Mouse (Mus musculus): ENCODE results near the gene Hlcs. TPM values are rescaled to one million over a fixed set of nuclear protein-coding genes. Genes with fewer than 3 reads are reported as not detected.

The Hlcs gene
- polyA plus RNA-seq, 2 experiments: 1.3 to 1.7 TPM

DNA sequence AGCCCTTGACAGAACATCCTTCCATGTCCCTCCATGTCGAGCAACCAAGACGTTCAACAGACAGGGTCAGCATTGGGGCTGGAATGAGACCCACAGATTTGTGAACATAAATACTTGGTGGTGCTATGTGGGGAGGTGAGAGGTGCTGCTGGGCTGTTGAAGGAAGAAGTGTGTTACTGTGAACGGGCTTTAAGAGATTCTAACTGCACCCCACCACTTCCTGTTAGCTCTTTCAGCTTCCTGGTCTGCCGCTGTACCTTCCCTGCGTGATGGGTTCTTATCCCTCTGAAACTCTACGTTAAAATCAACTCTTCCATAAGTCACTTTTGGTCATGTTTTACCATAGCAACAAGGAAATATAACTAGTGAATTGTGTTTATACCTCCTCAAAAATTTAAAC lies 73.8 kb downstream of the Hlcs start:
- no peak overlapping the region for H3K9ac ChIP-seq (replicated peaks)
- H3K9me3 ChIP-seq (ENCODE audit: control insufficient read depth, low read length): peaks cover 2% of the 10 kb centered on the region; the same call in 1 of the 2 replicates
- H3K36me3 ChIP-seq (replicated peaks; ENCODE audit: control insufficient read depth, insufficient read depth, low read depth): no peaks in the 10 kb centered on the region
- no peak for TF ChIP-seq CTCF (IDR thresholded peaks at IDR 0.05; ENCODE audit: low read depth)
- TF ChIP-seq EP300 (IDR thresholded peaks at IDR 0.05; ENCODE audit: low read depth): no peak
- H3K27me3 ChIP-seq (ENCODE audit: control insufficient read depth, insufficient read depth, low read length): no peaks in the 10 kb centered on the region
- WGBS (ENCODE audit: insufficient replicate concordance): 56% methylated on average over 6 of the region's 6 CpGs
- no peak overlapping the region for H3K4me2 ChIP-seq (ENCODE audit: low read depth)
- no peak overlapping the region for H3K27ac ChIP-seq
- ATAC-seq (ENCODE audit: insufficient read depth): no peak
- no peak for DNase-seq (ENCODE audit: low read depth in 3 of 3, low spot score in 3 of 3)
- H3K4me3 ChIP-seq (ENCODE audit: insufficient read depth in 1 of 2, low read depth in 2 of 2, low read length in 2 of 2): no peak overlapping the region
- peaks cover 11 to 22% of the 10 kb centered on the region in 2 experiments for H3K4me1 ChIP-seq (replicated peaks; ENCODE audit: control insufficient read depth in 2 of 2, insufficient read depth in 2 of 2, low read length in 1 of 2)

DNA sequence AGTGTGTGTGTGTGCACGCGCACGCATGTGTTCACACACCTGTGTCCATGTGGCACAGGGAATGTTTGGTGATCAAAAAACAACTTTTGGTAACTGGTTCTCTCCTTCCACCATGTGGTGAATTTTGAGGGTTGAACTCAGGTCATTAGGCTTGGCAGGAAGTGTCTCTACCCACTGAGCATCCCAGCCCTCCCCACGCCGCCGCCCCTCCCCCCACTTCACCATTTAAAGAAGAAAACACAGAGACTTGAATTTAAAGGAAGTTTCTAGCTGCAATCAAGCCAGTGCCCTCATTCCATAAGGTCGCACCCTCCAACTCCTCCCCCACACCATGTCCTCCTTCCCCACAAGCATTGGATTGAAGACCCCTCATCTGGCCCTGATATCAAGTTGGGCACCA lies 74.2 kb downstream of the Hlcs start:
- 72% methylated on average over 7 of the region's 7 CpGs for WGBS (ENCODE audit: insufficient replicate concordance)
- no peak overlapping the region for H3K4me2 ChIP-seq (ENCODE audit: low read depth)
- H3K4me1 ChIP-seq (replicated peaks; ENCODE audit: control insufficient read depth in 2 of 2, insufficient read depth in 2 of 2, low read length in 1 of 2): peaks cover 11 to 26% of the 10 kb centered on the region in 2 experiments
- no peak for TF ChIP-seq CTCF (IDR thresholded peaks at IDR 0.05; ENCODE audit: low read depth)
- no peak for TF ChIP-seq EP300 (IDR thresholded peaks at IDR 0.05; ENCODE audit: low read depth)
- ATAC-seq (ENCODE audit: insufficient read depth) (no peak), DNase-seq (ENCODE audit: low read depth in 3 of 3, low spot score in 3 of 3) (no peak)
- H3K9me3 ChIP-seq (ENCODE audit: control insufficient read depth, low read length): peaks cover 2% of the 10 kb centered on the region; the same call in 1 of the 2 replicates
- H3K27me3 ChIP-seq (ENCODE audit: control insufficient read depth, insufficient read depth, low read length): no peaks in the 10 kb centered on the region
- H3K4me3 ChIP-seq (ENCODE audit: insufficient read depth in 1 of 2, low read depth in 2 of 2, low read length in 2 of 2): no peak overlapping the region
- no peak overlapping the region for H3K27ac ChIP-seq
- H3K9ac ChIP-seq (replicated peaks): no peak overlapping the region
- no peaks in the 10 kb centered on the region for H3K36me3 ChIP-seq (replicated peaks; ENCODE audit: control insufficient read depth, insufficient read depth, low read depth)

DNA sequence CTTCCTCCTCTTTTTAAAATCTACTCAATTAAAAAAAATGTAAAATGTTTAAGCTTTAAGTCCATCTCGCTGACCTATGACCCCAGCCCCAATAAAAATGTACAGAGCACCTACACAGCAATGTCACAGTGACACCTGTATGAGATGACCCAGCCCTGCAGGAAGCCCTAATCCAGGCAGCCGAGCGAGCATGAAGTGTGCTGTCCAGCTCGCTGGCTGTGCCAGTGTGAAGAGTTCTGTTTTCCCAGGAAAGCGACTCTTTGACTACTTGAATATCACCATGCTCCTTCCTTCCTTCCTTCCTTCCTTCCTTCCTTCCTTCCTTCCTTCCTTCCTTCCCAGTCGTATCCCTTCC lies 76.3 kb downstream of the Hlcs start:
- no peak overlapping the region for H3K4me3 ChIP-seq (ENCODE audit: insufficient read depth in 1 of 2, low read depth in 2 of 2, low read length in 2 of 2)
- WGBS (ENCODE audit: insufficient replicate concordance): 76% methylated on average over 6 of the region's 6 CpGs
- ATAC-seq (ENCODE audit: insufficient read depth): no peak
- no peaks in the 10 kb centered on the region for H3K36me3 ChIP-seq (replicated peaks; ENCODE audit: control insufficient read depth, insufficient read depth, low read depth)
- H3K27me3 ChIP-seq (ENCODE audit: control insufficient read depth, insufficient read depth, low read length): no peaks in the 10 kb centered on the region
- DNase-seq (ENCODE audit: low read depth in 3 of 3, low spot score in 3 of 3): no peak
- H3K4me2 ChIP-seq (ENCODE audit: low read depth): no peak overlapping the region
- no peak for TF ChIP-seq EP300 (IDR thresholded peaks at IDR 0.05; ENCODE audit: low read depth)
- TF ChIP-seq CTCF (IDR thresholded peaks at IDR 0.05; ENCODE audit: low read depth): no peak
- H3K27ac ChIP-seq: no peak overlapping the region
- peaks cover 2% of the 10 kb centered on the region; the same call in 1 of the 2 replicates for H3K9me3 ChIP-seq (ENCODE audit: control insufficient read depth, low read length)
- H3K9ac ChIP-seq (replicated peaks): no peak overlapping the region
- peaks cover 11 to 26% of the 10 kb centered on the region in 2 experiments for H3K4me1 ChIP-seq (replicated peaks; ENCODE audit: control insufficient read depth in 2 of 2, insufficient read depth in 2 of 2, low read length in 1 of 2)

DNA sequence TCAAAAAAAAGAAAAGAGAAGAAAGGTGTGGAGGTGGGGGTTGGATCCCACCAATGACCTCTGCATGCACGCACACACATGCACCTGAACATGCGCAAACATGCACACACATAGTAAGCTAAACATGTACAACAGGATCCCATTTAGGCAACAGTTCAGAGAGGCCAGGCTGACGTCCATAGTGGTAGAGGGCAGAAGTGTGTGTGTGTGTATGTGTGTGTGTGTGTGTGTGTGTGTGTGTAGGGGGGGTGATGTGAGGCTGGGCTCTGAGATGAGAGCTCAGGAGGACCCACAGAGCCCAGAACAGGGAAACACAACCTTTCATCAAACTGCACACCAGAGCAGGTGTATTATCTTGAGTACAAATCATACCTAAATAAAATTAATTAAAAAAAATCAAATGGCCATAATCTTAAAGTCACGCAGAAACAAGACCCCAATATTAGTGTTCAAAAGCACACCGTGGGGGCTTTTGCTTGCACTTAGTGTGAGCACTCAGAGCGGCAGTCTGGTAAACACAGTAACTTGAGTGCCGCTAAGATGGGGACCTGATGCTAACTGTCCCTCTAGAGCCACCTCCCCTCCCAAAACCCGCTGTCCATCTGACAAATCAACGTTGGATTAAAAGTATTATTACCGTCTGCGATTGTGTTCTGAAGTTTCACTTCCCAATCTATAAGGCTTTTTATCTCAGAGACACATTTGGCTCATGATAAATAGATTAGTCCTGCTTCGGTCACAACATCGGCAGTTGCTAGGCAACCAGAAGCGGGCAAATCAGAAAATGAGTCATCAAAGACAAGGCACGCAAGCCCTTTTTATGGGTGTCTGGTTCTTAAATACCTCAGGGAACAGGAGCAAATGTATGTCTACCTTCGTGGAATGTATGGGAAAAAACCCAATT lies 76.9 kb downstream of the Hlcs start:
- Histone ChIP-seq H3K27me3 (ENCODE audit: control insufficient read depth, insufficient read depth, low read length) (no peaks in the 10 kb centered on the region), H3K9ac (replicated peaks) (no peak overlapping the region), H3K9me3 (ENCODE audit: control insufficient read depth, low read length) (peaks cover 2% of the 10 kb centered on the region; the same call in 1 of the 2 replicates), H3K36me3 (replicated peaks; ENCODE audit: control insufficient read depth, insufficient read depth, low read depth) (no peaks in the 10 kb centered on the region), H3K4me3 (ENCODE audit: insufficient read depth in 1 of 2, low read depth in 2 of 2, low read length in 2 of 2) (no peak overlapping the region), H3K27ac (peak overlapping the region; percentile 44), H3K4me1 (replicated peaks; ENCODE audit: control insufficient read depth in 2 of 2, insufficient read depth in 2 of 2, low read length in 1 of 2) (peaks cover 11 to 26% of the 10 kb centered on the region in 2 experiments), H3K4me2 (ENCODE audit: low read depth) (no peak overlapping the region)
- DNase-seq (ENCODE audit: low read depth in 3 of 3, low spot score in 3 of 3) (peak; percentile 9 to 41 (median 9)), ATAC-seq (ENCODE audit: insufficient read depth) (no peak)
- TF ChIP-seq EP300 (IDR thresholded peaks at IDR 0.05; ENCODE audit: low read depth) (no peak), CTCF (IDR thresholded peaks at IDR 0.05; ENCODE audit: low read depth) (0 out of 2 replicates have a peak, but pooled peaks have one; percentile 2)
- WGBS (ENCODE audit: insufficient replicate concordance): 75% methylated on average over 16 of the region's 16 CpGs

DNA sequence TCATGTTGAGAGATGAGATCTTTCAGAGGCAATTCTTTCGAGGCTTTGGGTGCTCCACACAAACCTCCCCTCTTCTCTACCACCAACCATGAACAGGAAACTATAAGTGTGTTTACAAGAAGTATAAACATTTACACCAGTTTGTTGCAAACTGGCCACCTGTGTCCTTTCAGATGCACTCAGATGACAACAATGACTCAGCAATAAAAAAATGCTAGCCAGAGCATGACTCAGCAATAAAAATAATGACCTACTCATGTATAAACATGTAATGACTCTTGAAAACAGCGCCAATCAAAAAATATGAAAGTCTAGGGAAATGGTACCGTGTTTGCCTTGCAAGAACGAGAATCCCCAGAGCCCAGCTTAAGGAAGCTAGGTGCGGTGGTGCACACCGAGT lies 77.7 kb downstream of the Hlcs start:
- TF ChIP-seq EP300 (IDR thresholded peaks at IDR 0.05; ENCODE audit: low read depth): peak; percentile 64
- TF ChIP-seq CTCF (IDR thresholded peaks at IDR 0.05; ENCODE audit: low read depth): no peak
- Histone ChIP-seq H3K36me3 (replicated peaks; ENCODE audit: control insufficient read depth, insufficient read depth, low read depth) (no peaks in the 10 kb centered on the region), H3K9me3 (ENCODE audit: control insufficient read depth, low read length) (peaks cover 2% of the 10 kb centered on the region; the same call in 1 of the 2 replicates), H3K27ac (peak overlapping the region; percentile 49), H3K9ac (replicated peaks) (no peak overlapping the region), H3K4me1 (replicated peaks; ENCODE audit: control insufficient read depth in 2 of 2, insufficient read depth in 2 of 2, low read length in 1 of 2) (peaks cover 11 to 26% of the 10 kb centered on the region in 2 experiments), H3K27me3 (ENCODE audit: control insufficient read depth, insufficient read depth, low read length) (no peaks in the 10 kb centered on the region), H3K4me2 (ENCODE audit: low read depth) (no peak overlapping the region), H3K4me3 (ENCODE audit: insufficient read depth in 1 of 2, low read depth in 2 of 2, low read length in 2 of 2) (no peak overlapping the region)
- ATAC-seq (ENCODE audit: insufficient read depth): peak; percentile 69
- peak; percentile 40 to 50 (median 45) for DNase-seq (ENCODE audit: low read depth in 3 of 3, low spot score in 3 of 3)
- WGBS (ENCODE audit: insufficient replicate concordance): 76% methylated on average over 6 of the region's 6 CpGs
